Mouse (Mus musculus) bone marrow macrophage, adult 2 months (primary cell): ENCODE measurements around the gene Pole4.

Experiments
- CTCF ChIP-seq: IDR thresholded peaks from 2 replicates; pipeline ENCODE4 v1.5.1; 2012; ENCODE audit warnings: low read depth, mild to moderate bottlenecking, low read length, moderate library complexity
- POLR2A ChIP-seq: IDR thresholded peaks from 2 replicates; pipeline ENCODE4 v1.6.1; 2012; ENCODE audit warnings: mild to moderate bottlenecking, low read depth, low read length, borderline replicate concordance

DNA sequence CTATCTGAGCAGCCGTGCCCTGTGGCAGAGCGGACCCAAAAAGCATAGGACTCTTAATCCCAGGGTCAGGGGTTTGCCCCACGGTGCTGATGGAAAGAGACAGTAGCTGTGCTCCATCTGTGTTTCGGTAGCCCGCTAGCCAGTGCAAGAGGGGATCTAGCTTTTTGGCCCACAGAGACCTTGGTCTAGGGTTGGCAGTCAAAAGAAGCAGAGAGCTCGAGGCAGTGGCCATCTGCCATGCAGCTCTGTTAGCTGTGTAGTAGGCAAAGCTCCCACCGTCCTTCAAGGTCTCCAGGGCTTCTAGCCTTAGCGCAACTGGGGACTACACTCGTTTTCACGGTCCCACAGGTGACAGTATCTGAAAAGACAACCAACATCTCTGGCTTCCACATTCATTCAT, 2.1 kb upstream of the Pole4 start:
- TF ChIP-seq POLR2A (no peak), CTCF (no peak)
